Mouse (Mus musculus): ENCODE results near the gene Fat4. TPM values are rescaled to one million over a fixed set of nuclear protein-coding genes. Genes with fewer than 3 reads are reported as not detected.

The Fat4 gene
- polyA plus RNA-seq, 1 experiment from 2014 or later: 2.4 TPM

DNA sequence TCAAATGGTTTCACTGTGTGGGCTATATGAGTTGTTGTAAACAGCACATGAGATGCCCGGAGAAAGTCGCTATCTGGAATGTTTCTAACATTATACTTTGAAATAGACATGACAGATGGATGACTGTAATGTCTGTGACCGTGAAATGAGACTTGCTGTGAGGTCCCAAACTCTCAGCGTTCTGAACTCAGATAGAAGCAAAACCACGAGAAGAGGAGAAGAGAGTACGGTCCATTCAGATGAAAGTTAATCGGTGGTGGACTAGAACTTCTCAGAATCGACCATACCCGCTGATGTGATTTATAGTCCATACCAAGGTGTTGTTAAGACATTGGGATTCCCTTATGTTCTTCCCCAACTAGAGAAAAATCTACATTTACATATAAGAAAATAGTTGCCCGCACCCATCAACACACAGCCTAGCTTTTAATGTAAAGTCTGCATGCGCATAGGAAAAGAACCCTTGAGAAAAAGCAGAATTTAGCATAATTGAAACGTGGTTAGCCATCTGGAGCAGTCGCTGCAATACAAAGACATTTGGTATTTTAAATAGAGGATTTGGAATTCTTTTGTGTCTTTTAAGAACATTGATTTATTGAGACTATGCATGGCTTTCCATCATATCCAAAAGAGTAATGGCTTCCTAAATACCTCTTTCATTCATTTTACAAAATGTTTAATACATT, 21.8 kb downstream of the Fat4 start:
- H3K4me3 ChIP-seq (ENCODE audit: low read depth, low read length): no peak overlapping the region
- H3K27me3 ChIP-seq (ENCODE audit: control insufficient read depth, insufficient read depth, low read length): no peaks in the 10 kb centered on the region
- no peak overlapping the region for H3K27ac ChIP-seq (replicated peaks)
- H3K4me2 ChIP-seq (replicated peaks; ENCODE audit: low read depth): no peak overlapping the region
- DNase-seq (ENCODE audit: low spot score) (no peak), ATAC-seq (ENCODE audit: low FRiP score, low TSS enrichment) (no peak)
- no peaks in the 10 kb centered on the region for H3K36me3 ChIP-seq (ENCODE audit: control insufficient read depth, insufficient read depth, low read length)
- WGBS: 63% methylated on average over 13 of the region's 13 CpGs
- no peaks in the 10 kb centered on the region for H3K9me3 ChIP-seq (ENCODE audit: control insufficient read depth, low read length)
- H3K4me1 ChIP-seq (replicated peaks; ENCODE audit: control insufficient read depth, insufficient read depth): no peaks in the 10 kb centered on the region
- H3K9ac ChIP-seq (ENCODE audit: low read length): no peak overlapping the region
- no peak for TF ChIP-seq EP300 (optimal IDR thresholded peaks at IDR 0.05)
- TF ChIP-seq CTCF (IDR thresholded peaks at IDR 0.05; ENCODE audit: low read depth): no peak

DNA sequence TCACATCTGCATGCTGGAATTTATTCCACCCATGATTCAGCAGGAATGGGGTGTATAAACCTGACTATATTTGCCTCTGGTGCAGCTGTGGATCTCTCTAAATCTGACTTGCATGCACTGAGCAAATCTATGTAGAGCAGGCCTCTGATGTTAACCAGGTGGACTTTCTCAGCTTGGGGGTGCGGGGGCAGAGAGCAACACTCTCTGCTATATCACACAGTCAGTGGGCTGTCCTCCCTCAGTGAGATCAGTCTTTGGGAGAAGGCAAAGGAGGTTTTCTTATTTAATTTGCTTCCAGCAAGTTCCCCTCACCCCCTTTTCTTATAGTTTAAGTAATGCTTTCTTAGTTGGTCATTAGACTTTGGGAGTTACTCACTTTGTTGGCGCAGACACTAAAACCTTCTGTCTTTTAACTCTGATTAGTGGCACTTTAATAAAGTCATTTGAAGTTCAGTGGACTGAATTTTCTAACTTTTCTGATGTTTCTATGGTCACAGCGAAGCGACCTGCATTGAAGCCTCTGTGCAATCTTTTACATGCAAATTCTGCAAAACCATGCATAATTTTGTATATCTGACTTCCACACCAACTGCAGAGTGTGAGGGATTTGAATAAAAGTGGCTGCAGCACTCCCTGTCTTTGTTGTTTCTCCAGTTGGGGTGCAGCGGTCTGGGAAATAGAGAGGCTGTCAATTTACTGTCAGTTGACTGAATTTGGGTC, 26.2 kb downstream of the Fat4 start:
- Histone ChIP-seq H3K9ac (ENCODE audit: low read length) (no peak overlapping the region), H3K36me3 (ENCODE audit: control insufficient read depth, insufficient read depth, low read length) (no peaks in the 10 kb centered on the region), H3K4me2 (replicated peaks; ENCODE audit: low read depth) (no peak overlapping the region), H3K9me3 (ENCODE audit: control insufficient read depth, low read length) (no peaks in the 10 kb centered on the region), H3K4me3 (ENCODE audit: low read depth, low read length) (no peak overlapping the region), H3K27me3 (ENCODE audit: control insufficient read depth, insufficient read depth, low read length) (no peaks in the 10 kb centered on the region), H3K27ac (replicated peaks) (no peak overlapping the region), H3K4me1 (replicated peaks; ENCODE audit: control insufficient read depth, insufficient read depth) (no peaks in the 10 kb centered on the region)
- WGBS: 65% methylated on average over 5 of the region's 5 CpGs
- ATAC-seq (ENCODE audit: low FRiP score, low TSS enrichment): no peak
- DNase-seq (ENCODE audit: low spot score): no peak
- TF ChIP-seq EP300 (optimal IDR thresholded peaks at IDR 0.05) (no peak), CTCF (IDR thresholded peaks at IDR 0.05; ENCODE audit: low read depth) (no peak)

DNA sequence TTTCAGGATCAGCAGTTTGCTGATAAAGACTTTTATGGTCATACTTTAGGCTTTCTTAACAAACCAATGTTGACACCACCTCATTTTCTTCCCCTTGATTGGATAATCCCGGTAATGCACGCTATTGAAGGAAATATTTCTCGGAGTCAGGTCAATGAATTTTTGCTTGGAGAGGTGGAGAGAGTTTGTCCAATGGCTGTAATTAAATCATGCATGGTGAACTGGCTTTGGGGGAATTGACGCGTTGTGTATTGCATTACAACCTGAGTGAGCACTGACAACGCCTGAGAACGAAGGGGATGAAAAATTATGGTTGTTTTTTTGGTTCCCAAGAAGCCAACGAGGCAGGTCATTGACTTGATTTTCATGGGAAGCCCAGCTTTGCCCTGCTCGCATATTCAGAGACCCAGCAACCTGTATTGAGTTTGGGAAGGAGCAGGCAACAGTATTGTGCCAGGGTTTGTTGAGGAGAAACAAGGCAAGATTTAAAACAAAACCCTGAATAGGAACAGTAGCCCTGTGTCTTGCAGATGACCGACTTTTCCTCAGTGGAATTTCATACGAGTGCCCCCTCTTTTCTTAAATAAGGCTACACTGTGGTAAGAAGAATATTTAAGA, 26.9 kb downstream of the Fat4 start:
- TF ChIP-seq CTCF (IDR thresholded peaks at IDR 0.05; ENCODE audit: low read depth): no peak
- Histone ChIP-seq H3K4me1 (replicated peaks; ENCODE audit: control insufficient read depth, insufficient read depth) (no peaks in the 10 kb centered on the region), H3K27me3 (ENCODE audit: control insufficient read depth, insufficient read depth, low read length) (no peaks in the 10 kb centered on the region), H3K9ac (ENCODE audit: low read length) (no peak overlapping the region), H3K4me3 (ENCODE audit: low read depth, low read length) (no peak overlapping the region), H3K9me3 (ENCODE audit: control insufficient read depth, low read length) (no peaks in the 10 kb centered on the region), H3K27ac (replicated peaks) (no peak overlapping the region), H3K4me2 (replicated peaks; ENCODE audit: low read depth) (no peak overlapping the region), H3K36me3 (ENCODE audit: control insufficient read depth, insufficient read depth, low read length) (no peaks in the 10 kb centered on the region)
- no peak for DNase-seq (ENCODE audit: low spot score)
- ATAC-seq (ENCODE audit: low FRiP score, low TSS enrichment): no peak
- WGBS: 73% methylated on average over 11 of the region's 11 CpGs

DNA sequence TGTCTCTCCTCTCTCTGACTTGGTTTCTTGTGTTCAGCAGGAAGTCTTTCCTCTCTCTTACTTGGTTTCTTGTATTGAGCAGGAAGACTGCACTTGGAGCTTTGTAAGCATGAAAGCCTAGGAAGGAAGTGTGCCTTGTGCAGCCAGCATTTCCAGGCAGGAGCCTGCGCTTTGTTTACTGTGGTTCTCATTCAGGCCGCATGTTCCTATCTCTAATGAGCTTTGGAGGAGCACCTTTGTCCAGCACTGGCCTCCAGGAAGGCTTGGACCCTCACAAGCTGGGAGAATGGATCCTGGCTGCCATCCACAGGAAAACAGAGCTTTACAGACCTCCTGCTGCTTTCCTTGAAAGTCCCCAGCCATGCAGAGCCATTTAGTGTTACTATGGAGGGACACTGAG, 32.2 kb downstream of the Fat4 start:
- H3K36me3 ChIP-seq (ENCODE audit: control insufficient read depth, insufficient read depth, low read length): no peaks in the 10 kb centered on the region
- no peak for ATAC-seq (ENCODE audit: low FRiP score, low TSS enrichment)
- 58% methylated on average over 2 of the region's 2 CpGs for WGBS
- no peaks in the 10 kb centered on the region; the same call in 1 of the 2 replicates for H3K4me1 ChIP-seq (replicated peaks; ENCODE audit: control insufficient read depth, insufficient read depth)
- DNase-seq (ENCODE audit: low spot score): no peak
- no peak overlapping the region for H3K4me3 ChIP-seq (ENCODE audit: low read depth, low read length)
- no peak overlapping the region for H3K9ac ChIP-seq (ENCODE audit: low read length)
- no peaks in the 10 kb centered on the region for H3K9me3 ChIP-seq (ENCODE audit: control insufficient read depth, low read length)
- no peak overlapping the region for H3K27ac ChIP-seq (replicated peaks)
- no peak overlapping the region for H3K4me2 ChIP-seq (replicated peaks; ENCODE audit: low read depth)
- no peak for TF ChIP-seq CTCF (IDR thresholded peaks at IDR 0.05; ENCODE audit: low read depth)
- no peak for TF ChIP-seq EP300 (optimal IDR thresholded peaks at IDR 0.05)
- H3K27me3 ChIP-seq (ENCODE audit: control insufficient read depth, insufficient read depth, low read length): no peaks in the 10 kb centered on the region

DNA sequence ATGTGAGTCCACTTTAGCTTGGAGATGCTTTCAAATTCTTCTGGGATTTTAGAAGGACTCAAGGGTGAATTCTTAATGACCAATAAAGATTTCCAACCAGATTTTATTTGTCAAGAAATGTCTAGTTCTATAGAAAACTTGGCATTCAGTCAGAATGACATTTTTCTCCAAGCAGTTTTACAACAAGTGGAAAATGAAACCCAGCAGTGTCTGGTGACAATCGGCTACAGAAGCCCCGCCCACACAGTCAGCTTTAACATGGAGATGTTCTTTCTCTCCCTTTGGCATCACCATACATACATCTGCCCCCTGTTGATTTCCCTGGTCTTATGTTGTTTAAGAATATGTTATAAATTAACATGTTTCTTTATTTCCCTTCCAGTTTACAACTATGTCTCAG, 34.3 kb downstream of the Fat4 start:
- DNase-seq (ENCODE audit: low spot score) (no peak), ATAC-seq (ENCODE audit: low FRiP score, low TSS enrichment) (no peak)
- H3K9ac ChIP-seq (ENCODE audit: low read length): no peak overlapping the region
- H3K4me3 ChIP-seq (ENCODE audit: low read depth, low read length): no peak overlapping the region
- WGBS: 53% methylated on average over 2 of the region's 2 CpGs
- TF ChIP-seq EP300 (optimal IDR thresholded peaks at IDR 0.05): no peak
- TF ChIP-seq CTCF (IDR thresholded peaks at IDR 0.05; ENCODE audit: low read depth): no peak
- H3K36me3 ChIP-seq (ENCODE audit: control insufficient read depth, insufficient read depth, low read length): no peaks in the 10 kb centered on the region
- H3K4me1 ChIP-seq (replicated peaks; ENCODE audit: control insufficient read depth, insufficient read depth): no peaks in the 10 kb centered on the region; the same call in 1 of the 2 replicates
- H3K9me3 ChIP-seq (ENCODE audit: control insufficient read depth, low read length): no peaks in the 10 kb centered on the region
- no peak overlapping the region for H3K4me2 ChIP-seq (replicated peaks; ENCODE audit: low read depth)
- H3K27me3 ChIP-seq (ENCODE audit: control insufficient read depth, insufficient read depth, low read length): no peaks in the 10 kb centered on the region
- H3K27ac ChIP-seq (replicated peaks): no peak overlapping the region

DNA sequence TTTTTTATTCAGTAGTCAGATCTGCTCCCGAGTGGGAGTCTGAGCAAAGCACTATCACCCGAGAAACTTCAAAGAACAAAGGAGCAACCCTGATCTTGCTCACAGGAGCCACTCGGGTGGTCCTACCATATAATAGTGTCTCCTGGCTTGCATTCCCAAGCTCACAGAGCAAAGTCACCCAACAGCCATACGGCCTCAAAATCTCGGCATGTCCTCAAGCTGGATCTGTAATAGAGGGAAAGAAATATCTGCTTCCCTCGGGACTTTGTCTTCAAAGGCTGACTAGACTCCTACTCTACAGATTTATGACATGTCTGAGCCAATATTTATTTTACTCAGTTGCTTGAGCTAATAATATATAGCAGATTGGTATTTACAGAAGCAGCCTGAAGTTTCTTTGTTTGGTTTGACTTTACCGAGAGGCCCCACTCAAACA, 36.5 kb downstream of the Fat4 start:
- Histone ChIP-seq H3K36me3 (ENCODE audit: control insufficient read depth, insufficient read depth, low read length) (no peaks in the 10 kb centered on the region), H3K27me3 (ENCODE audit: control insufficient read depth, insufficient read depth, low read length) (no peaks in the 10 kb centered on the region), H3K9ac (ENCODE audit: low read length) (no peak overlapping the region), H3K9me3 (ENCODE audit: control insufficient read depth, low read length) (no peaks in the 10 kb centered on the region), H3K4me2 (replicated peaks; ENCODE audit: low read depth) (no peak overlapping the region), H3K4me1 (replicated peaks; ENCODE audit: control insufficient read depth, insufficient read depth) (no peaks in the 10 kb centered on the region; the same call in 1 of the 2 replicates), H3K27ac (replicated peaks) (no peak overlapping the region), H3K4me3 (ENCODE audit: low read depth, low read length) (no peak overlapping the region)
- WGBS: 28% methylated on average over 7 of the region's 7 CpGs
- TF ChIP-seq EP300 (optimal IDR thresholded peaks at IDR 0.05) (no peak), CTCF (IDR thresholded peaks at IDR 0.05; ENCODE audit: low read depth) (no peak)
- no peak for ATAC-seq (ENCODE audit: low FRiP score, low TSS enrichment)
- no peak for DNase-seq (ENCODE audit: low spot score)
